Mouse (Mus musculus): Measurements from ENCODE around the gene Dgke. TPM values are rescaled to one million over a fixed set of nuclear protein-coding genes. Genes with fewer than 3 reads are reported as not detected.

Dgke gene
- total and polyA plus RNA-seq, 3 experiments: 4.8 to 17.0 (median 13.4) TPM

DNA sequence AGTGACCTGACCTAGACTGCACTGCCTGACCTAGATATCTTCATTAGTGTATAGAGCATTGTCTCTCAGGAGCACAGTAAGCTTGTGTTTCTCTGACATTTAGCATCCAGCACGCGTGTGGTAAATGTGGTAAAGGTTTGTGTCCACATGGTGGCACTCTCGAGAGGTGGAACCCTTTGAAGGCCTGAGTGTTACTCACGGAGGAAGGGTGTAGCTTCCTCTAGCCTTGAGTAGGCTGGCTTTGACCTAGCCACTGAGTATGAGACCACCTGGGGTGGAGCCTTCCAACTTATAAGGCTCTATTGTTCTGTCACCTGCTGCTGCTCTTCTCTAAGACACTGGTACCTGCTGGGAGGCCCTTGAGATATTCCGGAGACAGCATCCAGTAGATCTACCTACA, 73.0 kb downstream of the Dgke start (continued):
- TF ChIP-seq RCOR1 (conservative IDR thresholded peaks at IDR 0.05; ENCODE audit: low read depth, low read length) (no peak), POLR2AphosphoS2 (IDR thresholded peaks at IDR 0.05; ENCODE audit: low read depth, low read length) (no peak), SIN3A (IDR thresholded peaks at IDR 0.05; ENCODE audit: low read length) (0 out of 2 replicates have a peak, but pooled peaks have one; percentile 50), E2F4 (IDR thresholded peaks at IDR 0.05; ENCODE audit: insufficient replicate concordance, low read depth, low read length) (no peak), ZNF384 (IDR thresholded peaks at IDR 0.05; ENCODE audit: low read depth, low read length) (no peak), HCFC1 (IDR thresholded peaks at IDR 0.05; ENCODE audit: low read depth, low read length) (peak; percentile 21; the same call in 1 of the 2 replicates), PAX5 (IDR thresholded peaks at IDR 0.05; ENCODE audit: low read length) (no peak), TCF12 (IDR thresholded peaks at IDR 0.05; ENCODE audit: low read depth, low read length) (no peak), MAZ (IDR thresholded peaks at IDR 0.05; ENCODE audit: low read depth, low read length) (no peak), JUND (conservative IDR thresholded peaks at IDR 0.05; ENCODE audit: low read depth, low read length) (no peak), UBTF (IDR thresholded peaks at IDR 0.05; ENCODE audit: low read depth, low read length) (no peak), SMC3 (IDR thresholded peaks at IDR 0.05; ENCODE audit: low read depth, low read length) (peak; percentile 96), RAD21 (IDR thresholded peaks at IDR 0.05; ENCODE audit: low read depth, low read length) (peak; percentile 90)

DNA sequence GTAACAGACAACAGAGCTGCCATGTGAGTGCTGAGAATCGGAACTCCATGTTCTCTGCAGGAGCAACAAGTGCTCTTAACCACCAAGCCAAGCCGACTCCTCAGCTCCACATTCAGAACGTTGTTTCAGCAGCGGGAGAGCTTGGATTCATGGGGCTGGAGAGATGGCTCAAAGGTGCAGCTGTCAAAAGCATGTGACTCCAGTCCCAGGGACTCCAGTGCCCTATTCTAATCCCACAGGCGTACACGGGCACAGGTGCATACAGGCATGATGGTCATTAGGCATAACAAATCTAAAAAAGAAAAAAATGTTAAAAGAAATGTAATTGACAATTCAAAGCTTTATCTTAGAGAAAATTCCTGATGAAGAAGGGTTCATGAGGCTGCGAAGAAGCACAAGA, 73.5 kb downstream of the Dgke start:
- dilution Hi-C loops (cut with MboI; ENCODE audit: extremely low pct_ligation_motif_present, extremely low pct_unique_long_range_greater_than_20kb, low sequenced_read_pairs): no loop called here
- in situ Hi-C loops (cut with MboI; ENCODE audit: low pct_ligation_motif_present, low pct_unique_long_range_greater_than_20kb, low sequenced_read_pairs): loop anchor here (10.0 kb wide), 1 partner anchor 312 kb away; the partner anchor contains the start of gene Nog

More for the DNA sequence above, 73.5 kb downstream of the Dgke start:
- Histone ChIP-seq H3K27me3 (replicated peaks) (no peaks in the 10 kb centered on the region), H3K79me2 (replicated peaks; ENCODE audit: control insufficient read depth, extremely low read depth, insufficient read depth, poor library complexity, severe bottlenecking) (no peaks in the 10 kb centered on the region), H3K9ac (ENCODE audit: insufficient read depth, low read depth) (no peak overlapping the region), H3K4me3 (replicated peaks in 1 of 3; ENCODE audit: low read depth in 2 of 3, low read length in 2 of 3, poor library complexity in 1 of 3) (no peak overlapping the region), H3K9me3 (replicated peaks; ENCODE audit: low read length) (no peaks in the 10 kb centered on the region), H3K27ac (ENCODE audit: insufficient read depth, low read depth) (no peak overlapping the region), H3K4me2 (ENCODE audit: insufficient read depth, low read depth, poor library complexity, severe bottlenecking) (no peak overlapping the region), H3K4me1 (ENCODE audit: control insufficient read depth in 1 of 2, insufficient read depth in 2 of 2) (peaks cover 5 to 27% of the 10 kb centered on the region in 2 experiments; a peak in 2 of 4 replicates), H3K36me3 (replicated peaks in 1 of 2; ENCODE audit: control insufficient read depth in 1 of 2, insufficient read depth in 1 of 2, low read length in 1 of 2) (peaks cover 9 to 28% of the 10 kb centered on the region in 2 experiments)
- DNase-seq (ENCODE audit: extremely low read depth): no peak
- no peak for TF ChIP-seq EP300 (IDR thresholded peaks at IDR 0.05; ENCODE audit: low read length)
- TF ChIP-seq MXI1 (IDR thresholded peaks at IDR 0.05; ENCODE audit: low read depth, low read length): no peak
- TF ChIP-seq JUN (IDR thresholded peaks at IDR 0.05; ENCODE audit: insufficient read depth, low read depth, low read length): no peak
- TF ChIP-seq SMC3 (IDR thresholded peaks at IDR 0.05; ENCODE audit: low read depth, low read length): no peak
- TF ChIP-seq TCF12 (IDR thresholded peaks at IDR 0.05; ENCODE audit: low read depth, low read length): no peak
- no peak for TF ChIP-seq USF1 (IDR thresholded peaks at IDR 0.05; ENCODE audit: low read depth, low read length)
- TF ChIP-seq JUND (conservative IDR thresholded peaks at IDR 0.05; ENCODE audit: low read depth, low read length): no peak
- TF ChIP-seq MAZ (IDR thresholded peaks at IDR 0.05; ENCODE audit: low read depth, low read length): no peak
- no peak for TF ChIP-seq UBTF (IDR thresholded peaks at IDR 0.05; ENCODE audit: low read depth, low read length)
- no peak for TF ChIP-seq CHD2 (IDR thresholded peaks at IDR 0.05; ENCODE audit: low read length)
- TF ChIP-seq MEF2A (IDR thresholded peaks at IDR 0.05; ENCODE audit: borderline replicate concordance, low read depth, low read length): no peak
- TF ChIP-seq POLR2A (IDR thresholded peaks at IDR 0.05; ENCODE audit: low read depth, low read length): no peak
- no peak for TF ChIP-seq MYC (IDR thresholded peaks at IDR 0.05; ENCODE audit: low read depth, low read length)
- TF ChIP-seq ELF1 (IDR thresholded peaks at IDR 0.05; ENCODE audit: low read depth, low read length): no peak
- no peak for TF ChIP-seq MAFK (IDR thresholded peaks at IDR 0.05; ENCODE audit: insufficient replicate concordance, low read length)
- TF ChIP-seq RAD21 (IDR thresholded peaks at IDR 0.05; ENCODE audit: low read depth, low read length): no peak
